Mouse (Mus musculus): ENCODE results near the gene Nr1i3.

The Nr1i3 gene

GRCm38 (mm10) chr1:171213801-171214496, at the start of gene Nr1i3:
Gene Nr1i3 (plus strand): TSS chr1:171213970.
- DNase-seq (ENCODE audit: low read depth) = no peak

- DNase-seq (ENCODE audit: low read depth) = no peak
These were observed 49.5 kb upstream of the Nr1i3 start for GRCm38 (mm10) chr1:171164258-171164657.

DNA sequence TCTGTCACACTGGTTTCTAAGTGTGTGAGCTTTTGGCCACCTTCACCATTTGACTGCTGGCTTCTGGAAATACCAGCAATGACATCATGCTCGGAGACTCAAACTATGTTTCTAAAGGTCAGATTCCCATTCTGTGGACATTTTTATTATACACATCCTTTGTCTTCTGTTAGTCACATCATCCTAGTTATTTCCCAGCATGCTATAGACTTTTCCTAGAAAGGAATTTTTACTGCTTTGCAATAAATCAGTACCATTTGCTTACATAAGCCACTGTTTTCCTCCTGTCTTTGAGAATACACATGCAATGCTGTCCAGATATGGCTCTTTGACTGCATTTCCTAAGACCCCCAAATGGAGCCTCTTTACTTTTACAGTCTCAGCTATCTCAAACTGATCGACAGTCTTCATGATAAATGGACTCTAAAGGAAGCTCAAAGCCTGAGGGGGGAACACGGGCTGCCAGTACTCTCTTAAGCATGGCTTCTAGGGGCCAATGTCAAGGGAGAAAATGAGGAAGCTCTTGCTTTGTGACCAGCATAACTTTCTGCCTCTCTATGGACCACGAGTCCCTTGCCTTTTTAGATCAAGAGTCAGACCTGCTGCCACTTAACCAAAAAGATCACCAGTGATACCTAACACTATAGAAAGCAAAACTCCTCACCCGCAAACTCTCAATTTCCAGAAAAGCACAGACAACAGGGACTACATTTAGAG, 48.0 kb upstream of the Nr1i3 start:
- DNase-seq (ENCODE audit: low read depth) = no peak

DNA sequence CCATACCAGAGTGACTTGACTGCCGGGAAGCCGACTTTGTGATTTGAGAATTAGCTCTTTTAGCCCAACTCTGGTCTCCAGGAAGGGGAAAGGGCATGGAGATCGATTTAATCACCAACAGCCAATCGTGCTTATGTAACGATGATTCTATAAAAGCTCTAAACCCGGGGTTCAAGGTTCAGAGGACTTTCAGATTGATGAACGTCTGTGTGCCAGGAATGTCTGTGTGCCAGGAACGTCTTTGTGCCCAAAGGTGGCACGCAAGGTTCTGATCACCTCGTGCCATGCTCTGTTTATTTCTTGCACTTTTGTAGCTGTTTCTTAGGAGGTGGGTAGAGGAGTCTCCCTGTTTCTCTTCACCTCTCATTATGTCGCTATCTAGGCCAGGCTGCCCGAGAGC, 44.9 kb upstream of the Nr1i3 start:
- no peak for DNase-seq (ENCODE audit: low read depth)

DNA sequence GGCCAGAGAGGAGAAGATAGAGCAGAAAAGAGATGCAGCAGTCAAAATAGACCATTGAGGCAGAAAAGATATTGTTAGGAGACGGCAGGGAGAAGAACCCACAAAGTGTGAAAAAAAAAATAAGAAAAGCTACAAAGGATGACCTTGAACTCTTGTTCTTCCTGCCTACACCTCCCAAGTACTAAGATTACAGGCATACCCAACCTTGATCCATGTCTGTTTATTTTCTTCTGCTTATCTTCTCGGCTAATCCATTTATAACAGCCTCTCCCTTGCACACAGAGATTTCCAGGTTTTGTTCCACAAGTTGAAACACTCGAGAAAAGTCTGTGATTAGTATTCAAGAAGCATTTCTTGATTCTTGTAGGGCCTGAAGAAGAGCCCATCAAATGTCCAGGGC, 43.9 kb upstream of the Nr1i3 start:
- DNase-seq (ENCODE audit: low read depth) = no peak

DNA sequence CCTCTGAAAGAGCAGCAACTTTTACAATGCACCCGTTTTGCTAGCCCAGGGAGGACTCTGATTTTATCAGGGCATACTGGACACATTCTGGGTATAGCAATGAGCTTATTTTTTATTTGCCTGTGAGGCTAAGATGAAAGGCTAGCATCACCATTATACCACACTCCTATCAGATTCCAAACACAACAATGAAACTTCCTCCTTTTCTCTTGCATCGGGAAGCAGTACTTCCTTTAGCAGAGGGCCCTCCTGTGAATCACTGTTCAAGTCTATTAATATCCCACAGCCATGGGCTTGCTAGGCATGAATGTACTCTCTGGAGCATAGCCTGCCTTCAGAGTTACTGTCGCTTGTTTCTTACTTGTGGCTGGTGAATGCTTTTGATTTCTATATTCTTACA, 42.6 kb upstream of the Nr1i3 start:
- DNase-seq (ENCODE audit: low read depth) = no peak

DNA sequence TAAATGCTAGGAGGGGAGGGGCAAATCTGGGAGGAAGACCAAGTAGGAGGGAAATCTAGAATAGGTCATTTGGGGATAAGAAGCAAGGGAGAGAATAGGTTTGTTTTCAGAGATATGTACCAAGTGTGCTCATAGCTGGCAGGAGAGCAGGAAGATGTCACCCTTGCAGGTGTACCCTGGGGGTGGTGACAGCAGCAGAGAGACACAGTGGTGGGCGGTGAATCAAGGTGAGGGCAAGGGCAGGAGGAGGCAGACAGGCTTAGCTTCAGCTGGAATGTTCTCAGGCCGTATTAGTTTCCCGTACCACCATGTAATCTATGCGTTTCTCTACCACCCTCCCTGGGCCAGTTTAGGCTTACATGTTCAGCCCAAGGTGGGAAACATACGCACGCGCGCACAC, 41.0 kb upstream of the Nr1i3 start:
- DNase-seq (ENCODE audit: low read depth) = no peak

- no peak for DNase-seq (ENCODE audit: low read depth)
These were observed 34.1 kb upstream of the Nr1i3 start for GRCm38 (mm10) chr1:171179487-171180171.

- DNase-seq (ENCODE audit: low read depth) = no peak
These were observed 30.7 kb upstream of the Nr1i3 start for GRCm38 (mm10) chr1:171183025-171183424.

GRCm38 (mm10) chr1:171183620-171184019, 30.1 kb upstream of the Nr1i3 start:
- no peak for DNase-seq (ENCODE audit: low read depth)

DNA sequence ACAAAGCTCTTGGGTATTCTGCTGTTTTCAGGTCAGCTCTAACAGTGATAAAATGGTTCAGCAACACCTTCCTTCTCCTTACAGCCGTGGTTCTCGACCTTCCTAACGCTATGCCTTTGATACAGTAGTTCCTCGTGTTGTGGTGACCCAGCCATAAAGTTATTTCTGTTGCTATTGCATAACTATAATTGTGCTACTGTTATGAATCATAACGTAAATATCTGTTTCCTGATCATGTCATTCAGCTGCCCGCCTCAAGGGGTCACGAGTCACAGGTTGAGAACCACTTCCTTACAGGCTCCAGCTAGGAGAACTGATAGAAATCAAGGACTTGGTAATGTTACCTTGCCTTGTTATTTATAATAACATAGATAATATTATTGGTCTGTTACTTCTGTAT, 29.5 kb upstream of the Nr1i3 start:
- no peak for DNase-seq (ENCODE audit: low read depth)

GRCm38 (mm10) chr1:171185655-171186054, 28.1 kb upstream of the Nr1i3 start:
- no peak for DNase-seq (ENCODE audit: low read depth)

DNA sequence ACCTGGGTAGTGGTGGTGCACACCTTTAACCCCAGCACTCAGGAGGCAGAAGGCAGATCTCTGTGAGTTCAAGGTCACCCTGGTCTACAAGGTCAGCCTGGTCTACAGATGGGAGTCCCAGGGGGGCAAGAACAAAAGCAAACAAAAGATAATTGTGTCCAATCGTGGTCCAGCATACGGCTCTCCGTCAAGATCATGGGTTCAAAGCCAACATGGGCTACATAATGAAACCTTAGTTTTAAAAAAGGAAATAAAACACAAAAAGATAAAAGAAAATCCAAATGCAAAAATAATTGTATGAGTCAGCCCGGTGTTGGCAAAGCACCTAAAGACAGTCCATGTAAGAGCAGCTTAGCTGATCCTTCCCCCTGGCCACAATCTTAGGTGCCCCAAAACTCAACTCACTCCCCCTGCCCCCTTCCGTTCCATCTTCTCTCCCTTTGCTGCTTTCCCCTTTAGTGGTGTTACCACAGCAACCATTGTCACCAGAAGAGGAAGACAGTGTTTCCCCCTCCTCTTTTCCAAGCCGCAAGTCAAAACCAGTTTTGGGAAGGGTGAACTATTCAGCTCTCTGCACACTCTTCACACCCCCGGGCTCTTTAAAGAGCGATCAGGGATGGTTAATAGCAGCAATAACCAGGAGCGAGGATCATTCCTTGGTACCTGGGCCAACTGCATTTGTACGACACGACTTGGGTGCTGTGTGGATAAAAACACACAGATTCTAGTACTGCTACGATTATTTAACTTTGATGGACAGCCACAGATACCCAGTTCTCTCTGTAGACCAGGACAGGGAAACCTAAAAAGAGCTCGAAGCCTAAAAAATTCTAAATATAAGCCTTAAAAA, 25.7 kb upstream of the Nr1i3 start:
- no peak for DNase-seq (ENCODE audit: low read depth)

- DNase-seq (ENCODE audit: low read depth) = no peak
These were observed 24.7 kb upstream of the Nr1i3 start for GRCm38 (mm10) chr1:171189046-171189445.

DNA sequence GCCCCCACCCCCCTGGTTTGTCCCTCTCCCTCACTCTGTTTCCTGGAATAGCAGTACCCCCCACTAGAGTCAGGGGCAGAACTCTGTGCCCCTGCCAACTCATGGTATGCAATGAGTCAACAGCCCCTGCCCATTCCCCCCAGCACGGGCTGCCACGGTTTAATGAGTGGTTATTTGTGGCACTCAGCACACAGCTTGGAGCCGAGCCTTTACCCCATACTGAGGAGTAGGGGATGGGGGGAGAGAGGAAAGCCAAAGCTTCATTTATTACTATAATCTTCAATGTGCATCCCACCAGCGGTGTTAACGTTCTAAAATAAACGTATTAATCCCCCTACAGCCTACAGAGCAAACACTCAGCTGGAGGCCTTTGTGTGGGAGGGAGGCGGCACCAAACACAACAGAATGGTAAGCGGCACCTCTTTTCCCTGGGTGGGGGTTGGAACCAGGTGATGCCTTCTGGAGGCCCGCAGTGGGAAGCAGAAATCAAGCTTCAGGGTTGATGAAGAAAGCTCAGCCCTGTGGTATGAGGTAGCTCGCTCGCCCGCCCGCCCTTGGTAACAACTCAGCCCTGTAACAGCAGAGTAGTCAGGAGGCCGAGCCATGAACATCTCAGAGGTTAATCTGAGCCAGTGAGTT, 24.2 kb upstream of the Nr1i3 start:
- no peak for DNase-seq (ENCODE audit: low read depth)

GRCm38 (mm10) chr1:171190832-171191231, 22.9 kb upstream of the Nr1i3 start:
- DNase-seq (ENCODE audit: low read depth) = no peak

- DNase-seq (ENCODE audit: low read depth) = no peak
These were observed 21.5 kb upstream of the Nr1i3 start for GRCm38 (mm10) chr1:171192283-171192682.

GRCm38 (mm10) chr1:171193093-171193840, 20.5 kb upstream of the Nr1i3 start:
- DNase-seq (ENCODE audit: low read depth) = no peak

DNA sequence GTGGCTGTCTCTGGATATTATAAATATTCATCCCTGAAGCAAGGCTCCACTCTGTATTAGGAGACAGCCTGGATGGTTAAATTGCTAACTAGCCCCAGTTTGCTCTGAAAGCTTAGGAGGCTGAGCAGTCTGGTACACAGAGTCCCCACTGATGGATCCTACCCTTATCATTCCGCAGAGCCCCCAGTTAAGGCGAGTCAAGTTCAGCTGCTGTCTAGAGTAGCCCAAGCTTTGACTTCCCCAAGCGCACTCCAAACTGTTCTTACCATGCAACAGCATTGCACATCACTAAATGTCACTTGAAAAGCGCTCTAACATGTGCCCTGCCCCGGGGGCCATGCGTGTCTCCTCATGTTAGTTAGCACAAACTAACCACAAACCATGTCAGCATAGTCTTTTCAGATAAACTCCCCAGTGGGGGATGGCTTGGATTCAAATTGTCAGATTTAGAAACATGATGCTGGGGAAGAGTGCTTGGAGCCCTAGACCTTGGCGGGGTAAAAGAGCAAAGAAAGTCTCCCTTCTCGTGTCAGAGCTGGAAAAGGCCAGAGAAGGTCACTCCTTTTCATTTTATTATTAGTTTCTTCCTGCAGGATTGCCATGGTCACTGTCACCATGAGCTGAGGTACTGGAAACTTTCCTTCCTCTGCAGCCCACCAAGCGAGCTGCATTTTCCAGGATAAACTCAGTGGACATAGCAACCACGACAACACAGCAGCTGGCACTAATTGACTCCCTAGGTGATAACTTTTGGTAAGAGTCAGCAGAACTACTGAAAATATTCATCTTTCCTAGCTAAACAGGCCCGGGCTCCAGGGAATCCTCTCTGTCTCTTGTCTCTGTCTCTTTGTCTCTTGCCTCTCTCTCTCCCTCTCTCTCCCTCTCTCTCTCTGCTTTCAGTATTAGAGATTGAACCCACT, 19.6 kb upstream of the Nr1i3 start:
- no peak for DNase-seq (ENCODE audit: low read depth)

Data from c-Kit-positive CD71-positive TER-119-negative erythroid progenitor cells, embryonic 14.5 days (primary cell).